Mouse (Mus musculus) mature B cell (primary cell): ENCODE measurements around the gene Nsmce4a.
"Not testable (repeated sequence)": the region's sequence is repeated elsewhere in the genome, so short reads cannot be mapped to it uniquely, and the experiment has no call there.

Source experiments
- in situ Hi-C: fragments of 300-500 bp; cut with MboI; formaldehyde crosslinking; loops from 2 replicates; pipeline ENCODE4 v1.14.3; 2019

Nsmce4a gene

GRCm38 (mm10) chr7:130572821-130573220, at the start of gene Nsmce4a:
Nsmce4a (minus strand) TSS chr7:130573118.
- in situ Hi-C loops, result no loop called here

GRCm38 (mm10) chr7:130622359-130622758, 49.4 kb upstream of the Nsmce4a start:
- in situ Hi-C loops, result no loop called here

GRCm38 (mm10) chr7:130621953-130622352, 49.0 kb upstream of the Nsmce4a start:
- in situ Hi-C loops, result no loop called here

GRCm38 (mm10) chr7:130621068-130621467, 48.1 kb upstream of the Nsmce4a start:
- in situ Hi-C loops, result no loop called here

GRCm38 (mm10) chr7:130617591-130617990, 44.7 kb upstream of the Nsmce4a start:
- in situ Hi-C loops, result no loop called here

GRCm38 (mm10) chr7:130613973-130614372, 41.1 kb upstream of the Nsmce4a start:
- in situ Hi-C loops, result no loop called here

- in situ Hi-C loops, result no loop called here
These were observed 34.0 kb upstream of the Nsmce4a start for GRCm38 (mm10) chr7:130606958-130607357.

GRCm38 (mm10) chr7:130605111-130605510, 32.2 kb upstream of the Nsmce4a start:
- in situ Hi-C loops, result no loop called here

- in situ Hi-C loops, result no loop called here
These were observed 31.5 kb upstream of the Nsmce4a start for GRCm38 (mm10) chr7:130604390-130604789.

- in situ Hi-C loops, result no loop called here
These were observed 30.6 kb upstream of the Nsmce4a start for GRCm38 (mm10) chr7:130603556-130603955.

GRCm38 (mm10) chr7:130602804-130603203, 29.9 kb upstream of the Nsmce4a start:
- in situ Hi-C loops, result no loop called here

GRCm38 (mm10) chr7:130600546-130600945, 27.6 kb upstream of the Nsmce4a start:
- in situ Hi-C loops, result no loop called here

- in situ Hi-C loops, result no loop called here
These were observed 27.2 kb upstream of the Nsmce4a start for GRCm38 (mm10) chr7:130600074-130600473.

- in situ Hi-C loops, result no loop called here
These were observed 24.6 kb upstream of the Nsmce4a start for GRCm38 (mm10) chr7:130597546-130597945.

GRCm38 (mm10) chr7:130596079-130596855, 23.3 kb upstream of the Nsmce4a start:
- in situ Hi-C loops, result not testable (repeated sequence)

GRCm38 (mm10) chr7:130593375-130594239, 20.7 kb upstream of the Nsmce4a start:
- in situ Hi-C loops, result not testable (repeated sequence)

- in situ Hi-C loops, result not testable (repeated sequence)
These were observed 20.1 kb upstream of the Nsmce4a start for GRCm38 (mm10) chr7:130592975-130593374.

GRCm38 (mm10) chr7:130590845-130591437, 18.0 kb upstream of the Nsmce4a start:
- in situ Hi-C loops, result no loop called here

- in situ Hi-C loops, result no loop called here
These were observed 17.3 kb upstream of the Nsmce4a start for GRCm38 (mm10) chr7:130590081-130590828.

- in situ Hi-C loops, result no loop called here
These were observed 13.7 kb upstream of the Nsmce4a start for GRCm38 (mm10) chr7:130586521-130587072.

GRCm38 (mm10) chr7:130578607-130579006, 5.7 kb upstream of the Nsmce4a start:
- in situ Hi-C loops, result no loop called here
